Mouse (Mus musculus) monocyte, adult 5-6 weeks (primary cell): ENCODE measurements around the gene Cavin1. TPM values are rescaled to one million over a fixed set of nuclear protein-coding genes. Genes with fewer than 3 reads are reported as not detected.

Experiments used
- ATAC-seq: fragments of 153-309, 156-312 bp; replicated peaks from 2 replicates; pipeline ENCODE4 v1.8.0; 2017; ENCODE audit warnings: mild to moderate bottlenecking; ENCODE audit not compliant: low TSS enrichment, insufficient number of reproducible peaks, severe bottlenecking, poor library complexity, low FRiP score
- total RNA-seq: library from RNA; stranded (forward); fragments of 200-1000, 200-491, 200-594 nt; gene quantifications from 3 replicates; pipeline ENCODE4 v1.2.3, GENCODE M21; 2017

Gene Cavin1
- total RNA-seq, 1 experiment from 2014 or later: not detected

DNA sequence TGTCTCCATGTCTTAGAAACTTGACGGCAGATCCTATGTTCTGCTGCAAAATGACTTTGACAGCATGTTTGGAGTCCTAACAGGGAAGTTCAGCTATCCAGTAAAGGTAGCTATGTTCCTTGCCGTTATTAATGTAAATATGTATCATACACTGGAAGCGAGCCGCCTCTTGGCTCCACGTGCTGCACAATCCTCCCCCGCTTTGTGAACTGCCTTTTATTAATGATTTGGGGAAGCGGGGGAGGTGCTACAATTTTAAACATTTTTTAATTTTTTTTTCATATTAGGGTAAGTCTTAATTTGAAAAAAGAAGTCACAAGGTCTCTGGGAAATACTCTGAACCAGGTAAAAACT lies 13.1 kb upstream of the Cavin1 start:
- ATAC-seq: no peak

DNA sequence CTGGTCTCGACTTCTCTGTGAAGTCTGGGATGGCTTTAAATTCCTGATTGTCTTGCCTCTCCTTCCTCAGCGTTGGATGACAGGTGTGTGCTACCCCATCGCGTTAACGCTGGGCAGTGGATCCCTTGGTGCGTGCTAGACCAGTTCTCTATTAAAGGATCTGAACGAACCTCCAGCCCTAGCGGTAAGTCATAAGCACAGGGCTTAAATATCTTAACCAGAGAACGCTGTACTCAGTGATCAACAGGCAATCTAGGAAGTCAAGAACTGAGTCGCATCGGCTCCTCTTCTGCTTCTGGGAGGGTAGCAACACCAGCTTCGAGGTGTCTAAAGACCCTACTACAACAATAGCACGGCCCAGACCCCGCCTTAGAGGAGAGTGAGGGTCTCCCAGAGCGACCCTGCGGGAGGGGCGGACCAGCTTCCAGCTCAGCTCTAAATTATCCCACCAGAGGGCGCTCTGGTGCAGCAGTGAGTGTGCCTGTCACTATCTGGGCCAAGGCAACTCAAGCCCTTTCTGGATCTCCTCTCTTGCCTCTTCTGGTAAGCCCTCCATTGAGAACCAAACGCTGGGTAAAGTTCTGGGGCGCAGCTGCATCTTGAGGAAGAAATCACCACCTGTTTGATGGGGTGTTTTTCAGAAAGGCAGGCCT lies 12.6 kb upstream of the Cavin1 start:
- ATAC-seq: peak; percentile 92

DNA sequence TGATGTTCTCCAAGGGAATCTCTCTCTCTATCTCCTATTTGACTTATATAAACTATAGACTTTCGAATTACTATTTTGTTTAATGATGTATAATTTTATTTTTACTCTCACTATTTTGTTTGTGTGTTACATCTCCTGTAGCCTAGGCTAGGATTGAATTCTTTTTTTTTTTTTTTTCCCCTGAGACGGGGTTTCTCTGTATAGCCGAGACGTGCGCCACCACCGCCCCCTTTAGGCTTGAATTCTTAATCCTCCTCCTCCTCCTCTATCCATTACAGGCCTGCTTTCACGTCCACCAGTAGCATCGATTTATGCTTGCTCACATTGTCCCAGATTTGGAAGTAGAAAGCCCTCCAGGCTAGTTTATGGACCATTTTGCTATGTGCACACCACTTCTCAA lies 11.4 kb upstream of the Cavin1 start:
- no peak for ATAC-seq

DNA sequence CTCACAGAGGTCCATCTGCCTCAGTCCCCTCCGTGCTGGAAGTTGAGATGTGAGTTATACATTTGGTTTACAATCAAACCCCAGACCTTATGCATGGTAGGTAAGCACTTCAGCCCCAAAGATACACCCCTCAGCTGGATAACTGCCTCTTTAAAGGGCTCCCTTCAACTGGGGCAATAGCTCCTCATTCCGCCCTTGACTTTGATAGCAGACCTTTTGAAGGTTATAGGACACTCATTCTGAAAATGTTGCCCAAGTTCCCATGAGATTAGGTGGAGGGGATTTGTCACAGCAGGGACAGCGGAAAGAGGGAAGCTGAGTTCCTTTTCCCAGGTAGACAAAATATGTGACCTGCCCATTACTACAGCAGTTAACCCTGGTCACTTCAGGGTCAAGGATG lies 10.5 kb upstream of the Cavin1 start:
- ATAC-seq: no peak

DNA sequence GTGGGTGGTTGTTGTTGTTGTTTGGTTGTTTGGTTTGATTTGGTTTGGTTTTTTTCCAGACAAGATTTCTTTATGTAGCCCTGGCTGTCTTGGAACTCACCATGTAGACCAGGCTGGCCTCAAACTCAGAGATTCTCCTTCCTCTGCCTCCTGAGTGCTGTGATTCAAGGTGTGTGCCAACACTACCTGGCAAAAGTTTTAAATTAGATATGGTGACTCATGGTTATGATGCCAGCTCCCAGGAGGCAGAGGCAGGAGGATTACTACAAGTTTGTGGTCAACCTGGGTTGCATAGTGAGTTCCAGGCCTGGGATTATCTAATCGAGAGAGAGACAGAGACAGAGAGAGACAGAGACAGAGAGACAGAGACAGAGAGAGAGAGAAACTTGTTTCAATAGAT lies 9.8 kb upstream of the Cavin1 start:
- ATAC-seq: no peak

DNA sequence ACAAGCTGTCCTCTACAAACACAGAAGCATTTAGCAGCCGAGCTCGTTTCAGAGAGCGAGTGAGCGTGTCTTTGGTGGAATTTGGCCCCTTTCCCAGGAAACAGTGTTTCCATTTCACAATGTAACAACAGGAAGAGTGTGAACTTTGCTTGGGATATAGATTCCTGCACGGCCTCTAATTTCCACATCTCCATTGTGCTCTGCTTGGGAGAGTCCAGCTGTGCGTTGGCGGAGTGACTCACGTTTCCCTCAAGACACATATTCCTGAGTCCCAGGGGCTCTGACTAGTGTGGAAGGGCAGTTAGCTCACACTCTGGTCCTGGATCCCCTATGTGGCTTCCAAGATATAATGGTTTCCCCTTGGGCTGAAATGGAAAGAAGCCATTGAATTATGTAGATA lies 9.2 kb upstream of the Cavin1 start:
- ATAC-seq: no peak

DNA sequence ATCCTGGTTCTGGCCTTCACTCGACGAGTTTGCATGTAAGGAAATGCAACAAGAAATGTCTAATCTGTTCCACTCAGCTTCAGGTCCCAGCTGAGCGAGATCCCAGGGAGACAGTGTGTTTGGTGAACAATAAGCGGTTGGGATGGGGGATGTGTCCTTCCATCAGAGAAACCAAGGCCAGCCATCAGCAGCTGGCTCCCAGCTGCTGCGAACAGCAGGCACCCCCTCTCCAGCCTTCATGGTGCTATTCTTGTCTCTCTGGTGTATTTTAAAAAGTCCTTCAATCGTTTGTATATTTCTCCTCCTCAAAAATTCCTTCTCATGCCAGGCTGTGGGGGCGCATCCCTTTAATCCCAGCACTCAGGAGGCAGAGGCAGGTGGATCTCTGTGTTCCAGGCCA lies 4.6 kb upstream of the Cavin1 start:
- no peak for ATAC-seq

DNA sequence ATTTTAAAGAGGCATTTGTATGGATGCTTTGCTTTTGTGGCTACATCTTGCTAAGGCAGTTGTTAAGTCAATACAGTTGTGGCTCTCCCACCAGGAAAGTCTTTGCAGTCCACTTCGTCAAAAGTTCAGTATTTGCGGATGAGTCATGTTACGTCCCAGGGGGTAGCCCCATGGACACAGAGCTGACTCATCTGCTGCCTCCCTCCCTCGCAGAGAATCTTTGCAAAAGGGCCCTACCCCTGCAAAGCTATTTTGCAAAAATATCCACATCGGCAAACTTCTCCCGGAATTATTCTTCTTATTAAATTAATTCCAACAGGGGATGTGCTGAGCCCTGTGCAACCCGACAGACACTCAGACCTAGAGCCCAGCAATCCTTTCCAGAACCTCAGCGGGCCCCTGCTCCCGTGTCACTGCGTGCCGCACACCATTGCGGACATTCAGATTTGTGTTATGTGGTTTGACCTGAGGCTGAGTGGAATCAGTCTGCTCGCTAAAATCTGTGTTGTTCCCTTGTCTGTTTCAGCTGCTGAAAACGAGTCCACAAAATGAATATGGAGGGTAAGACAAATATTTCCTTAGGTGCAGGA lies 3.8 kb upstream of the Cavin1 start:
- ATAC-seq: no peak

DNA sequence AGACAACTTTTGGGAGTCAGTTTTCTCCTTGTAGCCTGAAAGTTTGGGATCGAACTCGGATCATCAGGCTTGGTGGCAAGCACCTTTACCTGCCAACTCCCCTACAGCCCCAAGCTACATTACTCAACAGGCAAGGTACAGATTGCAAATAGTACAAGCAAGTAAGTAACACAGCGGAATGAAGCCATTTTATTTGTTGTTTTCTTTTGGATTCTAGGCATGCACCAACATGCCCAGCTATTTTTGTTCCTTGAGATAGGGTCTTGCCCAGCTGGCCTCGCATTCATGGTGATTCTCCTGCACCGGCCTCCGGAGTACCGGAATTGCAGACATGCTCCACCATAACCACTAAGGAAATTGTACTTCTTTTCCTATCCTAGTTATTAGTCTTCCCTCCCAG lies 2.6 kb upstream of the Cavin1 start:
- ATAC-seq: no peak

DNA sequence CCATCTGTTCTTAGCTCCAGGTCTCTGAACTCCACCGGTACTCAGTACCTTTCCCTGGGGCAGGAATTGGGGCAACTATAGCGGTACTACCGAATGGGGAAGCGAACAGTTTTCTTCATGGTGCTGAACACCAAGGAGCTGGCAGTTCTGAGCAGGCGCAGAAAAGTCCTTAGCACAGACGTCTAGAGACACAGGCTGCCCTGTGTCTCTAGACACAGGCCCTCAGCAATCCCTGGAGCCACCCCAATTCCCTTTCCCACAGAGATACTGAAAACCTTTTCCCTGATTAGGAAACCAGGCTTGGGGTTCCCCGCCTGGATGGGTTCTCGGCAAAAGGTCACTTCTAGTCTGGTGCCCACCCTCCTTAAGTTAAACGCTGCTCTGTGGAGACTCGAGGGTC lies 768 bp upstream of the Cavin1 start:
- no peak for ATAC-seq

DNA sequence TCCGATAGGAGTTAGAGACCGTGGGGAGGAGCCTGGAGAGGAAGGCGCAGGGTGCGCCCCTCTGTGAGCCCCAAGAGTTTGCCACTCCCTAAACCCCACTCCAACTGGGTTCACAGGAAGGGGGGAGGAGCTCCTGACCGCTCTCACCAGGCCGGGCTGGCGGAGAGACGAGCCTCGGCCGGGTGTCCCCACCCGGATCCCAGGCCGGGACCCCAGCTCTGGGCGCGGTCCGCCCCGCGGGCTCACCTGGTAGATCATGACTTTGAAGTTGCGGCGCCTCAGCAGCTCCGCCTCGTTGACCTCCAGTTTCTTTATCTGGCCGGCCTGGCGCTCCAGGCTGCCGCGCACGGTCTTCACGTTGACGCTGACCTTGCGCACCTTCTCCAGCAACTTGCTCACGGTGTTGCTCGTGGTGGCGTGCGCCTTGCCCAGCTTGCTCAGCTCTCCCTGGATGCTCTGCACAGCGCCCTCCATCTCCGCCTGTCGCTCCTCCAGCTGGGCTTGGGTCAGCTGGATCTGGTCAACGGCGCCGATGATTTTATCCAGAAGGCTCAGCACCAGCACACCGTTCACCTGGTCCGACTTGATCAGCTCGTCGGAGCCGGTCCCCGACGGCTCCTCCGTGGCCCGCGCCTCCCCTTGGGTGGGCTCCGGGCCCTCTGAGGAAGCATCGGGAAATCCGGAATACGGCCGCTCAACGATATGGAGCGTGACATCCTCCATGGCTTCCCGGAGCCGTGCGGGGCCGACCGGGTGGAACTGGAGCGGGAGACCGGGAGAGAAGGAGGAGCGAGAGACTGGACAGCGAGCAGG lies 737 bp downstream of the Cavin1 start:
- 0 out of 2 replicates have a peak, but pooled peaks have one; percentile 13 for ATAC-seq

DNA sequence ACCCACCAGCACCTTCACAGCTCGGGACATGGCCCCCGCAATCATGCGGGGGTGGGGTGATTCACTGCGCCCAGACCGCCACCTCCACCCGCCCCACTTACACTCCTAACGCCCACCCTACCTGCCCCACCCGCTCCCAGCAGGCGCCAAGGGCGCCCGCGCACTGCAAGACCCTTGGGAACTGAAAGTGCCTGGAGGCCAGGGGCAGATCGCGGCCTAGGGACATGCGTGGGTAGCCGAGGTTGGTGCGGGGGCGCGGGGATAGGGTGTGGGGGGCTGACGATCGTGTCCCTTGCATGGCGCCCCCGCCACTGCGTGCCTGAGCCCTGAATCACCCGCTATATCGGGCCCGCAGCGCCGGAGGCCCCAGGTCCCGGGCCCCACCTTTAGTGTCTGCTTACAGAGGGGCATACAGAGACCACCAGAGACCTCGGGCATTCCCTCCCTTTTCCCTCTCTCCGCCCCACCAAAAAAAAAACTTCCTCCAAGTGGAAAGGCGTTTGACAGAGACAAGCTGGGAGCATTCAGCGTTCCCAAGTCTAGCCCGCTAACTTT lies 1.4 kb downstream of the Cavin1 start:
- no peak for ATAC-seq

DNA sequence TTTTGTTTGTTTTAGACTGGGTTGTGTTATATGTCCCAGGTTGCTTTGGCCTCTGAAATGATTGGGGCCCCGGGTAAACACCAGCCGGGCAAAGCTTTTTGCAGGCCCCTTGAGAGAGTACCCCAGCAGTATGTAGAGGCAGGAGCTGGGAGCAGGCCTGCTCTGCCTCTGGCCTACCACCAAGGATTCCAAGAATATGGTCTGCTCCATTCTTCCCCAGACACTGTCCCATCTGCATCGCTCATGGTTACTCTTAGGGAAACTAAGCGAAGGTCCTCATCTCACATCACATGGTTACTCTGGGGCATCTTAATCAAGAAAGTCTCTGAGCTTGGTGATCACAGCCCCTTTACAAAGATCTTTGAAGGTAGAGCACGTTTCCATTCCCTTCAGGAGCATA lies 2.2 kb downstream of the Cavin1 start:
- ATAC-seq: no peak

DNA sequence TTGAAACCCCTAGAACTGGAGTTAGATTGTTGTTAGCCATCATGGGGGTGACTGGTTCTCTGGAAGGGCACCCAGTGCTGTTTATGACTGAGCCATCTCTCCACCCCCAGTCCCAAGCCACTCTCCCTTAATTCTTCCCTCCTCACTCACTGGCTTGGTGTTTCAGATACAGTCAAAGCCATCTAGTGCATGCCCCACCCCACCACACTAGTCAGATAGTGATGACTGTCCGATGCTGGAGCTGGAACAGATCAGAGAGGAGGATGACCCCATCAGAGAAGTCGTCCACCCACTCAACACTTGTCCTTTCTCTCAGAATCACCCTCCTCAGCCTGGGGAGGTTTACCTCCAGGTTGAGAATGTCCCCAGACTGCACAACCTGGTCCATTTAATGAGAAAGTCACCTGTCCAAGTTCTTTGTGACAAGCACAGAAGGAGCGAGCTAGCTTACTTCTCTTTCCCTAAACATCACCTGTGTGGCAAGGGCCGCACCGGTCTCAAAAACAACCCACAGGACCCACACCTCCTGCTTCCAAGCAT lies 2.7 kb downstream of the Cavin1 start:
- ATAC-seq: no peak

DNA sequence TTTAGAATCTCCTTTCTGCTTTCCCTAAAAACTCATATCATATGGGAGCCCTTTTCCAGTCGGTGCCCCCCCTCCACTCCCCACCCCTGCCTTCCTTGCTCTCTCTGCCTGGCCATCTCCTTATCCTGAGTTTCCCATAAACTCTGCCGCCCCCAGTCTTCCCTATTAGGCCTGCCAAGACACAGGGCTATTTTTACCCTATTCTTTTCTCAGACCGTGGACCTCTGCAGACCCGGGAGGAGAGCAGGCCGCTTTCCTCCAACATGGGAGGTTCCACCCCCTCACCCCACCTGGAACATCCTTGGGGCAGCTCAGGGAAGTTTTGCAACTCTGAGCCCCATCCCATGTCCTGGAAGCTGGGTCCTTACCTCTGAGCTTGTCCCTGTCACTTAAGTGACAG lies 3.3 kb downstream of the Cavin1 start:
- ATAC-seq: no peak

DNA sequence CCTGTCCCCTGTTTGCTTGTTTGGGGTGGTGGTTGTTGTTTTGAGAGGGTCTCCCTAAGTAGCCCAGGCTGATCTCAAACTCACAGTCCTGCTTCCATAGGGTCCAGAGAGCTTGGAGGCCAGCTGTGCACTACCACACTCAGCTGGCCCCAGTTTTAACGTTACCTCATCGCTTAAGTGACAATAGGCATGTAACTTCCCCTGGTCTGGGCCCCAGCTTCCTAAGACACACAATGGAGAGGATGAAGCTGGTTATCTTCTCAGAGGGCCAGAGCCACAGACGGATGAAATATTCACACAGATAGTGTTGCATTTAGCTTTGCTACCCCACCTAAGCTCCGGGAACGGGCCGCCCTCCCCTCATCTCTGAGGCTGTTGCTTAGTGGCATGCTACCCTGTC lies 4.9 kb downstream of the Cavin1 start:
- no peak for ATAC-seq

DNA sequence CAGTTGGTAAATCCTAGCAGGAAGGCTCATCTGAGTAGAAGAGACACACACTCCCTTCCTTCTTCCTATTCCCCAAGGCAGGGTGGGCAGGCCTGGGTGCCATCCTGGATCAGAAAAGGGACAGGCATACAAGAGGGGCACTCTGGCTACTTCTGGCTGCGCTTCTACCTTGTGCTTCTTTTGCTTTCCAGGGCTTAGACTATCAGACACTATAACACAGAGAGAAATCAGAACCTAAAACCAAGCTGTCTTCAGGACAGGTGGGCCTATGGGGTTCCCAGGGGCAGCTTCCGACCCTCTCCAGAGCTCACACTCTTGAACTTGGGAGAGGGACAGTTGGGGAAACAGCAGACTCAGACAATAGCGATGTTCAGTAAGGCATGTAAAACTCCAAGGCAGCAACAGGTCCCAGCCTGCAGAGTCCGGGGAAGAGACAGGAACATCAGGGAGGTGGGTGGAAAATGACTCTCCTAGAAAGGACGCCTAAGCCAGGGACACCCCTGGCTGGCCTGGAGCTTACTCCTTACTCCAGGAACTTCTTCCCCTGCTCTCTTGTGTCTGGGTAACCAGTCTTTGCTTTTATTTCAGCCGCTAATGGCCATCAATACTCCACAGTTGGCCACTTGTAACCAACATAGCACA lies 5.7 kb downstream of the Cavin1 start:
- ATAC-seq: no peak

DNA sequence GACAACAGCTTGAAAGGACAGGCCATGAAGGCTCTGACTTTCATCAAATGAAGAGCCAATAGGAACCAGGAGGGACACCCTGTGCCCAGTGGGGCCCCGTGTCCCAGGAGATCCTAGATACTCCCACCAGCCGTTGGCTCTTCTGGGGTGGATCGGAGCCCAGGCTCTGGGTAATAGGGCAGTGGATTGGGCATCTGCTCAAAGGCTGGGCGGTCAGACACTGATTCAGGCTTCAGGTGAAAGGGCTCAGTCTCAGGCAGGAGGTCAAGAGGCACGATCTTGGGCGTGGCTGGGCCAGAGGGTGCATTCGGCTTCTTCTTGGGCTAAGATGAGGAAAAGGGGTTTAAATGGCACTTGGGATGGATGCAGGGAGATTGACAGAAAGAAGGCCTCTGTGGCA lies 6.5 kb downstream of the Cavin1 start:
- ATAC-seq: no peak

DNA sequence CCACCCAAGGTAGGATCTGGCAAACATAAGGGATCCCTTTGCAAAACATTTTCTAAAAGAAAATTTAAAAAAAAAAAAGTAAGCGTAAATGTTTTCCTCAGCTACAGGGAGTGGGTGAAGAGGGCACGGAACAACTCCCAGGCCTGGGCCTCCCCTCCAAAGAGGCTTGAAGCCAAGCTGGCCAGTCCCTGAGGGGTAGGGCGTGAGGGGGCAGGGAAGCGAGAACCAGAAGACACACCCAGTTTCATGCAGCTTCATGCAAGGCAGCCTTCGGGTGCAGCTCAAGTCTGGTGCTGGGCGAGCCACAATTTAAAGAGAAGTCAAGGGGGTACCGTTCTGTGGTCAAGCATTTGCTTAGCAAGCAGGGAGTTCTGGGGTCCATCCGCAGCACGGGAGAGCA lies 7.0 kb downstream of the Cavin1 start:
- ATAC-seq: no peak
